Mouse (Mus musculus) MEL (cell line): ENCODE measurements around the gene Hmg20a. TPM values are rescaled to one million over a fixed set of nuclear protein-coding genes. Genes with fewer than 3 reads are reported as not detected.

Source experiments
- DNase-seq: peaks from one replicate; pipeline ENCODE4 v3.0.0; 2011; ENCODE audit warnings: low read depth, low spot score
- H3K27ac ChIP-seq: 2 replicates; pipeline ENCODE4 v1.5.1; 2012; ENCODE audit warnings: low read depth, mild to moderate bottlenecking, control low read depth, low read length, moderate library complexity; ENCODE audit not compliant: control insufficient read depth
- H3K27me3 ChIP-seq, 2 experiments: fragments of 150-350 bp in 1 of 2; sonication (generic) in 1 of 2; 2 replicates each; pipeline ENCODE4 v1.6.1; 2012; ENCODE audit warnings: low read length in 2 of 2, mild to moderate bottlenecking in 2 of 2, improper control_type of control experiment in 1 of 2, moderate library complexity in 1 of 2; ENCODE audit not compliant: insufficient read depth in 2 of 2, control insufficient read depth in 1 of 2
- H3K36me3 ChIP-seq, 2 experiments: 2 replicates each; pipeline ENCODE4 v1.6.1; 2012 to 2014; ENCODE audit warnings: low read length in 2 of 2, improper control_type of control experiment in 1 of 2, inconsistent platforms in 1 of 2, mild to moderate bottlenecking in 1 of 2; ENCODE audit not compliant: insufficient read depth in 2 of 2, control insufficient read depth in 1 of 2
- H3K4me1 ChIP-seq, 2 experiments: fragments of 150-350 bp in 1 of 2; sonication (generic) in 1 of 2; 2 replicates each; pipeline ENCODE4 v1.6.1; 2012; ENCODE audit warnings: low read length in 2 of 2, improper control_type of control experiment in 1 of 2, mild to moderate bottlenecking in 1 of 2; ENCODE audit not compliant: insufficient read depth in 2 of 2, control insufficient read depth in 1 of 2
- H3K4me3 ChIP-seq, 2 experiments: fragments of 150-350 bp in 1 of 2; sonication (generic) in 1 of 2; 2 replicates each; pipeline ENCODE4 v1.5.1; 2012; ENCODE audit warnings: low read depth in 2 of 2, low read length in 2 of 2, mild to moderate bottlenecking in 2 of 2, moderate library complexity in 2 of 2, control low read depth in 1 of 2, improper control_type of control experiment in 1 of 2; ENCODE audit not compliant: control insufficient read depth in 1 of 2, insufficient read depth in 1 of 2
- H3K79me2 ChIP-seq: 2 replicates; pipeline ENCODE4 v1.6.1; 2012; ENCODE audit warnings: mild to moderate bottlenecking, low read length, moderate library complexity; ENCODE audit not compliant: control insufficient read depth, poor library complexity, insufficient read depth
- H3K9ac ChIP-seq: 2 replicates; pipeline ENCODE4 v1.6.1; 2012; ENCODE audit warnings: low read depth, mild to moderate bottlenecking, control low read depth, low read length, moderate library complexity; ENCODE audit not compliant: control insufficient read depth, poor library complexity, severe bottlenecking
- H3K9me3 ChIP-seq: fragments of 150-350 bp; sonication (generic); replicated peaks from 2 replicates; pipeline ENCODE4 v1.6.1; 2012; ENCODE audit warnings: mild to moderate bottlenecking, low read length, improper control_type of control experiment, moderate library complexity; ENCODE audit not compliant: insufficient read depth
- CHD1 ChIP-seq: IDR thresholded peaks from 2 replicates; pipeline ENCODE4 v1.6.1; 2012; ENCODE audit warnings: low read depth, mild to moderate bottlenecking, inconsistent platforms, low read length, improper control_type of control experiment
- CTCF ChIP-seq, 3 experiments: IDR thresholded peaks in 2 of 3; conservative IDR thresholded peaks in 1 of 3; 2 replicates each; pipeline ENCODE4 v1.5.1; 2011 to 2012; ENCODE audit warnings: low read length in 3 of 3, low read depth in 2 of 3, mild to moderate bottlenecking in 2 of 3, improper control_type of control experiment in 1 of 3, inconsistent platforms in 1 of 3, mixed read lengths in 1 of 3, moderate library complexity in 1 of 3; ENCODE audit not compliant: control insufficient read depth in 1 of 3, insufficient read depth in 1 of 3, poor library complexity in 1 of 3, severe bottlenecking in 1 of 3
- ELF1 ChIP-seq: IDR thresholded peaks from 2 replicates; pipeline ENCODE4 v1.6.1; 2014; ENCODE audit warnings: low read depth, mild to moderate bottlenecking, inconsistent platforms, low read length, improper control_type of control experiment, moderate library complexity
- EP300 ChIP-seq, 2 experiments: IDR thresholded peaks; 2 replicates each; pipeline ENCODE4 v1.6.1; 2011; ENCODE audit warnings: improper control_type of control experiment in 2 of 2, low read length in 2 of 2, low read depth in 1 of 2, mild to moderate bottlenecking in 1 of 2
- GABPA ChIP-seq: IDR thresholded peaks from 2 replicates; pipeline ENCODE4 v1.6.1; 2012; ENCODE audit warnings: low read depth, mild to moderate bottlenecking, inconsistent platforms, low read length, improper control_type of control experiment, moderate library complexity
- GATA1 ChIP-seq: IDR thresholded peaks from 2 replicates; pipeline ENCODE4 v1.6.1; 2011; ENCODE audit warnings: low read depth, low read length, improper control_type of control experiment
- HCFC1 ChIP-seq: IDR thresholded peaks from 2 replicates; pipeline ENCODE4 v1.6.1; 2012; ENCODE audit warnings: low read depth, mild to moderate bottlenecking, inconsistent platforms, low read length, improper control_type of control experiment, moderate library complexity
- JUND ChIP-seq: IDR thresholded peaks from 2 replicates; pipeline ENCODE4 v1.6.1; 2011; ENCODE audit warnings: low read depth, mild to moderate bottlenecking, improper control_type of control experiment, low read length
- MAZ ChIP-seq: IDR thresholded peaks from 2 replicates; pipeline ENCODE4 v1.6.1; 2012; ENCODE audit warnings: low read depth, mild to moderate bottlenecking, inconsistent platforms, low read length, improper control_type of control experiment
- MYB ChIP-seq: IDR thresholded peaks from 2 replicates; pipeline ENCODE4 v1.6.1; 2011; ENCODE audit warnings: mild to moderate bottlenecking, low read depth, low read length, improper control_type of control experiment
- MYC ChIP-seq: IDR thresholded peaks from 2 replicates; pipeline ENCODE4 v1.6.1; 2011; ENCODE audit warnings: low read depth, mild to moderate bottlenecking, low read length, improper control_type of control experiment, moderate library complexity
- NRF1 ChIP-seq: IDR thresholded peaks from 2 replicates; pipeline ENCODE4 v1.6.1; 2014; ENCODE audit warnings: low read depth, mild to moderate bottlenecking, inconsistent platforms, low read length, improper control_type of control experiment, moderate library complexity; ENCODE audit not compliant: poor library complexity, insufficient read depth, severe bottlenecking
- POLR2A ChIP-seq, 2 experiments: IDR thresholded peaks; 2 replicates each; pipeline ENCODE4 v1.6.1; 2011 to 2012; ENCODE audit warnings: low read length in 2 of 2, mild to moderate bottlenecking in 2 of 2, control low read depth in 1 of 2, improper control_type of control experiment in 1 of 2, low read depth in 1 of 2, moderate library complexity in 1 of 2; ENCODE audit not compliant: control insufficient read depth in 1 of 2, insufficient read depth in 1 of 2, poor library complexity in 1 of 2
- POLR2AphosphoS5 ChIP-seq: IDR thresholded peaks from 2 replicates; pipeline ENCODE4 v1.6.1; 2012; ENCODE audit warnings: low read depth, borderline replicate concordance, mild to moderate bottlenecking, inconsistent platforms, low read length, moderate library complexity, mixed read lengths
- RAD21 ChIP-seq: IDR thresholded peaks from 2 replicates; pipeline ENCODE4 v1.6.1; 2011; ENCODE audit warnings: mild to moderate bottlenecking, low read depth, low read length, improper control_type of control experiment
- RCOR1 ChIP-seq: IDR thresholded peaks from 2 replicates; pipeline ENCODE4 v1.6.1; 2012; ENCODE audit warnings: low read depth, mild to moderate bottlenecking, inconsistent platforms, low read length, improper control_type of control experiment
- SIN3A ChIP-seq: IDR thresholded peaks from 2 replicates; pipeline ENCODE4 v1.6.1; 2012; ENCODE audit warnings: low read length, improper control_type of control experiment, inconsistent platforms
- TBP ChIP-seq: IDR thresholded peaks from 2 replicates; pipeline ENCODE4 v1.8.0; 2011; ENCODE audit warnings: low read depth, low read length, improper control_type of control experiment
- TCF12 ChIP-seq: IDR thresholded peaks from 2 replicates; pipeline ENCODE4 v1.6.1; 2014; ENCODE audit warnings: low read depth, mild to moderate bottlenecking, inconsistent platforms, low read length, improper control_type of control experiment, moderate library complexity
- UBTF ChIP-seq: IDR thresholded peaks from 2 replicates; pipeline ENCODE4 v1.6.1; 2012; ENCODE audit warnings: low read depth, mild to moderate bottlenecking, inconsistent platforms, low read length, improper control_type of control experiment, moderate library complexity, borderline replicate concordance; ENCODE audit not compliant: insufficient read depth
- USF2 ChIP-seq, 2 experiments: IDR thresholded peaks; 2 replicates each; pipeline ENCODE4 v1.6.1; 2011 to 2012; ENCODE audit warnings: improper control_type of control experiment in 2 of 2, low read length in 2 of 2, borderline replicate concordance in 1 of 2, inconsistent platforms in 1 of 2, low read depth in 1 of 2, mild to moderate bottlenecking in 1 of 2; ENCODE audit not compliant: insufficient read depth in 1 of 2
- ZMIZ1 ChIP-seq: IDR thresholded peaks from 2 replicates; pipeline ENCODE4 v1.6.1; 2012; ENCODE audit warnings: low read depth, mild to moderate bottlenecking, inconsistent platforms, low read length, improper control_type of control experiment, moderate library complexity
- ZNF384 ChIP-seq: IDR thresholded peaks from 2 replicates; pipeline ENCODE4 v1.6.1; 2012; ENCODE audit warnings: low read depth, mild to moderate bottlenecking, inconsistent platforms, low read length, improper control_type of control experiment
- polyA plus RNA-seq, 2 experiments: library from polyadenylated mRNA; stranded (reverse) in 1 of 2; unstranded in 1 of 2; fragments of >175 nt in 1 of 2; fragments of >200 nt in 1 of 2; gene quantifications; 2 replicates each; pipeline versions ENCODE4 v1.2.1 to v1.2.4; 2012; ENCODE audit warnings: low replicate concordance in 2 of 2, low read depth in 1 of 2; ENCODE audit not compliant: insufficient read length in 2 of 2, insufficient read depth in 1 of 2, missing spikeins in 1 of 2
- total RNA-seq: library from RNA; depleted of rRNA; stranded (reverse); fragments of 300-350 nt; gene quantifications from 2 replicates; pipeline ENCODE4 v1.2.3, GENCODE M21; 2012

The Hmg20a gene
- total and polyA plus RNA-seq, 3 experiments, result 12.6 to 23.6 TPM; not detected in 1

DNA sequence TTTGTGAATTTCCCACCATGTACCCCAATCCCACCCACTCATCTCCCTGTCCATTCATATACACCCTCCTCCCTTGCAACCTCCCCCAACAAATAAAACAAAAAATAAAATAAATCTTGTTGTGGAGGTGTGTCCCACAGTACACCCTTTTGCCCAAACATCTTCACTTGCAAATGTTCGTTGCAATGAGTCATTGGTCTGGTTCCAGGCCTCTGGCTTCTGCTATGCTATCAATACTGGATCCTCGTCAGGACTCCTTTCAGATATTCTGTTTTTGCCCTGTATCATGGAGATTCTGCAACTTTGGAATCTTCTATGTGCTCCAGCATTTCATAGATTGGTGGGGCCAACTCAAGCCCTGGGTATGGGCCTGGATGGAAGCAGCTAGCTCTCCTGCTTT, 91.9 kb downstream of the Hmg20a start:
- Histone ChIP-seq H3K9me3 (no peaks in the 10 kb centered on the region), H3K4me1 (peaks cover 0 to 8% of the 10 kb centered on the region in 2 experiments; a peak in 2 of 4 replicates), H3K27me3 (no peaks in the 10 kb centered on the region), H3K4me3 (no peak overlapping the region), H3K9ac (no peak overlapping the region), H3K27ac (no peak overlapping the region), H3K36me3 (peaks cover 0 to 2% of the 10 kb centered on the region in 2 experiments; a peak in 2 of 4 replicates), H3K79me2 (no peaks in the 10 kb centered on the region)
- DNase-seq, result no peak
- TF ChIP-seq JUND (no peak), SIN3A (no peak), MYB (no peak), USF2 (IDR thresholded peaks at IDR 0.05; ENCODE audit: borderline replicate concordance in 1 of 2, insufficient read depth in 1 of 2, low read depth in 1 of 2, low read length in 2 of 2) (no peak), MYC (no peak), TCF12 (no peak), ELF1 (no peak), EP300 (IDR thresholded peaks at IDR 0.05; ENCODE audit: low read depth in 1 of 2, low read length in 2 of 2) (no peak), RAD21 (no peak), GABPA (no peak), MAZ (no peak), POLR2AphosphoS5 (no peak), NRF1 (no peak)

GRCm38 (mm10) chr9:56512486-56512885, 94.1 kb downstream of the Hmg20a start:
- Histone ChIP-seq H3K36me3 (peaks cover 0 to 2% of the 10 kb centered on the region in 2 experiments; a peak in 2 of 4 replicates), H3K9me3 (no peaks in the 10 kb centered on the region), H3K27ac (no peak overlapping the region), H3K4me1 (peaks cover 0 to 7% of the 10 kb centered on the region in 2 experiments; a peak in 2 of 4 replicates), H3K4me3 (no peak overlapping the region), H3K27me3 (peaks cover 0 to 1% of the 10 kb centered on the region in 2 experiments; a peak in 1 of 4 replicates), H3K79me2 (no peaks in the 10 kb centered on the region), H3K9ac (no peak overlapping the region)
- DNase-seq, result no peak
- TF ChIP-seq HCFC1 (no peak), GATA1 (no peak)

DNA sequence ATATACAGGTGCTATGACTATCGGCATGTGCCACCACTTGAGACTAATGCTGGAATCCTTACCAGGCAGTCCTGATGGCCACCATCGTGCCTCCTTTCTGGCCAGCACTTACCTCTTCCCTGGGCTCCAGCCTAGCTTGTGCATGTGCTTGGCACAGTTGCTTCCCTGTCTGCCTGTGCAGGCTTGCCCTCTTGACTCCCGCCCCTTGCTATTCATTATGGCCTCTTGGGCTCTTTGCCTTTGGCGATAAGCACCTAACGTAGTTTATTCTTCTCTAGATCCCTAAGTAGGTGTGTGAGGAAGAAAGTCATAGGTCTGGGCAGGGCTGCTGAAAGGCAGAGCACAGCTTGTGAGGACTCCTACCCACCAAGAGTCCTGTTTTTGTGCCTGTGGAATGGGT, 96.7 kb downstream of the Hmg20a start:
- Histone ChIP-seq H3K9ac (no peak overlapping the region), H3K27ac (no peak overlapping the region), H3K9me3 (no peaks in the 10 kb centered on the region), H3K79me2 (no peaks in the 10 kb centered on the region), H3K4me3 (no peak overlapping the region)
- TF ChIP-seq TCF12 (no peak), UBTF (no peak), ZMIZ1 (no peak), SIN3A (no peak), MYB (no peak), NRF1 (no peak), GATA1 (no peak), CHD1 (no peak), CTCF (IDR thresholded peaks at IDR 0.05 in 2 of 3, conservative IDR thresholded peaks at IDR 0.05 in 1 of 3; ENCODE audit: control insufficient read depth in 1 of 3, insufficient read depth in 1 of 3, low read depth in 2 of 3, low read length in 3 of 3, poor library complexity in 1 of 3, severe bottlenecking in 1 of 3) (no peak), RCOR1 (no peak), TBP (no peak), POLR2A (IDR thresholded peaks at IDR 0.05; ENCODE audit: control insufficient read depth in 1 of 2, insufficient read depth in 1 of 2, low read depth in 1 of 2, low read length in 2 of 2, poor library complexity in 1 of 2) (no peak), ZNF384 (no peak), HCFC1 (no peak)
- TF ChIP-seq, all 39 proteins: peak for 0
- Histone ChIP-seq H3K4me1 (no peaks in the 10 kb centered on the region), H3K36me3 (no peaks in the 10 kb centered on the region), H3K27me3 (peaks cover 0 to 3% of the 10 kb centered on the region in 2 experiments; a peak in 1 of 4 replicates)
- no peak for DNase-seq
